Mouse (Mus musculus): Measurements from ENCODE around the gene Adam30. TPM values are rescaled to one million over a fixed set of nuclear protein-coding genes. Genes with fewer than 3 reads are reported as not detected.

Adam30 gene
- total RNA-seq, 1 experiment, result 0.18 TPM

DNA sequence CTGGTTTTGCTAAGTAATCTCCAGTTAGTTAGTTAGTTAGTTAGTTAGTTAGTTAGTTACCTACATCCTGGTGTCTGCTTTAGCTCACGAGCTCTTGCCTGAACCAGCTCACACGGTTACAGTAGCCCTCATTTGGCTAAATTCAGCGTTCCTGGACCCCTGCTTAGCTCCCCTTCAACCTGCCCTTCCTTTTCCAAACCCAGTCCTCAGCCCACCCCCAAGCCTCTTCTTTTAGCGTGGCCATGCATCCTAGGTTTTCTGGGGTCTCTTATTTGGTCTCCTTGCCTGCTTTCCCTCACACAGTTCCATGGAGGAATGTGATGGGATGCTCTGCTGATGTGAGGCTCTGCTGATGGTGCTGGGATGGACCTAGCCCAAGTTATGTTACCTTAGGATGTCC lies 1.8 kb upstream of the Adam30 start:
- Histone ChIP-seq H3K9me3 (ENCODE audit: control insufficient read depth, insufficient read depth, low read depth, low read length) (no peaks in the 10 kb centered on the region), H3K36me3 (ENCODE audit: control insufficient read depth, insufficient read depth, low read length, poor library complexity, severe bottlenecking) (no peaks in the 10 kb centered on the region), H3K4me3 (ENCODE audit: insufficient read depth in 1 of 2, low read depth in 1 of 2, low read length in 2 of 2, poor library complexity in 1 of 2, severe bottlenecking in 1 of 2) (no peak overlapping the region), H3K9ac (ENCODE audit: insufficient read depth, low read depth, low read length, poor library complexity, severe bottlenecking) (no peak overlapping the region), H3K27ac (ENCODE audit: insufficient read depth, low read depth, low read length, poor library complexity, severe bottlenecking) (no peak overlapping the region), H3K4me1 (ENCODE audit: control insufficient read depth in 2 of 2, insufficient read depth in 2 of 2, low read length in 2 of 2, poor library complexity in 1 of 2) (no peaks in the 10 kb centered on the region)
- in situ Hi-C loops (cut with MboI; ENCODE audit: low sequenced_read_pairs in 2 of 2, unreplicated experiment in 2 of 2), result no loop called here
- DNase-seq (ENCODE audit: low read depth, low spot score), result no peak
- no peak for TF ChIP-seq CHD2 (IDR thresholded peaks at IDR 0.05; ENCODE audit: low read depth, low read length)

DNA sequence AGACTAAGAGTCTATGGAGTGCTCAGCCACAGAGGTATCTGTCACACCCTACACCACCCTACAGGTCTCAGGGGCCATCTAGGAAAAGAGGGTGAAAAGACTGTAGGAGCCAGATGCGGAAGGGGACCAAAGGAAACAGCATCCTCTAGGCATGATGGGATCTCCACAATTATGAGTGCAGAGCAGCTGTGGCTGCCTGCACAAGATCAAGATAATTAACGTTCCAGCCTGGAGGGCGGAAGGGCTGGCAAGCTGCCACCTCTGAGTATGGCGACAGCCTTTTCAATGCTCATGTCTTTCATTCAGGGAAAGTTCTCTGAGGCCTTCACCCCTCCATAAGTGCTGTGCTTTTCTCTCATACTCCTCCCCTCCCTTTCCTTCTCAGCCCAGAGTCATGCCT lies 1.1 kb upstream of the Adam30 start:
- H3K9me3 ChIP-seq (ENCODE audit: control insufficient read depth, insufficient read depth, low read depth, low read length), result no peaks in the 10 kb centered on the region
- H3K36me3 ChIP-seq (ENCODE audit: control insufficient read depth, insufficient read depth, low read length, poor library complexity, severe bottlenecking), result no peaks in the 10 kb centered on the region
- no peak overlapping the region for H3K4me3 ChIP-seq (ENCODE audit: insufficient read depth in 1 of 2, low read depth in 1 of 2, low read length in 2 of 2, poor library complexity in 1 of 2, severe bottlenecking in 1 of 2)
- TF ChIP-seq CHD2 (IDR thresholded peaks at IDR 0.05; ENCODE audit: low read depth, low read length) (no peak), HCFC1 (IDR thresholded peaks at IDR 0.05; ENCODE audit: borderline replicate concordance, insufficient read depth, low read length) (no peak)
- DNase-seq (ENCODE audit: low read depth, low spot score), result no peak
- in situ Hi-C loops (cut with MboI; ENCODE audit: low sequenced_read_pairs in 2 of 2, unreplicated experiment in 2 of 2), result no loop called here
- H3K9ac ChIP-seq (ENCODE audit: insufficient read depth, low read depth, low read length, poor library complexity, severe bottlenecking), result no peak overlapping the region
- no peak overlapping the region for H3K27ac ChIP-seq (ENCODE audit: insufficient read depth, low read depth, low read length, poor library complexity, severe bottlenecking)
- H3K4me1 ChIP-seq (ENCODE audit: control insufficient read depth in 2 of 2, insufficient read depth in 2 of 2, low read length in 2 of 2, poor library complexity in 1 of 2), result no peaks in the 10 kb centered on the region

DNA sequence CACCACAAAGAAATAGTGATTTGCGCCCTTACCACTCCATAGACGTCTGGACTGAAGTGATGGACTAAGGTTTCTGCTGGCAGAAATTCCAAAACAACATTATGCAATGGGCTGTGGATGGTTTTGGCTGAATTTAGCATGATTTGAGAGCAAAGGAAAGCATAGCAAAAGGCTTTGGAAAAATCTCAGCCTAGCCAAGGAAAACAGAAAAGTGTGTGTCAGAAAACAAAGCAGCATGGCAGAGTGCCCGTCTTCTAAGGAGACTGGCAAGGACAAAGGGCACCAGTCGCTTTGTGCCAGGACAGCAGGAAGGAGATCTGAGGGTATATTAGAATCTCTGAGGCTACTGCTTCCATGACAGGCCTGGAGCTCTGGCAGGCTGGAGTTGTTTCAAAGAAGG lies 17.9 kb downstream of the Adam30 start:
- Histone ChIP-seq H3K27ac (ENCODE audit: insufficient read depth, low read depth, low read length, poor library complexity, severe bottlenecking) (no peak overlapping the region), H3K9me3 (ENCODE audit: control insufficient read depth, insufficient read depth, low read depth, low read length) (no peaks in the 10 kb centered on the region), H3K9ac (ENCODE audit: insufficient read depth, low read depth, low read length, poor library complexity, severe bottlenecking) (no peak overlapping the region), H3K36me3 (ENCODE audit: control insufficient read depth, insufficient read depth, low read length, poor library complexity, severe bottlenecking) (no peaks in the 10 kb centered on the region), H3K4me1 (ENCODE audit: control insufficient read depth in 2 of 2, insufficient read depth in 2 of 2, low read length in 2 of 2, poor library complexity in 1 of 2) (no peaks in the 10 kb centered on the region), H3K4me3 (ENCODE audit: insufficient read depth in 1 of 2, low read depth in 1 of 2, low read length in 2 of 2, poor library complexity in 1 of 2, severe bottlenecking in 1 of 2) (no peak overlapping the region)
- in situ Hi-C loops (cut with MboI; ENCODE audit: low sequenced_read_pairs in 2 of 2, unreplicated experiment in 2 of 2), result loop anchor here in 1 of 2 experiments (10.0 kb wide), 1 partner anchor 136 kb away; no protein-coding TSS in a partner anchor
- no peak for DNase-seq (ENCODE audit: low read depth, low spot score)
- TF ChIP-seq HCFC1 (IDR thresholded peaks at IDR 0.05; ENCODE audit: borderline replicate concordance, insufficient read depth, low read length), result no peak
- no peak for TF ChIP-seq ZC3H11A (IDR thresholded peaks at IDR 0.05; ENCODE audit: borderline replicate concordance, low read depth, low read length)
- no peak for TF ChIP-seq ZNF384 (IDR thresholded peaks at IDR 0.05; ENCODE audit: low read depth, low read length)
- TF ChIP-seq MAFK (IDR thresholded peaks at IDR 0.05; ENCODE audit: insufficient read depth, low read depth, low read length), result no peak

DNA sequence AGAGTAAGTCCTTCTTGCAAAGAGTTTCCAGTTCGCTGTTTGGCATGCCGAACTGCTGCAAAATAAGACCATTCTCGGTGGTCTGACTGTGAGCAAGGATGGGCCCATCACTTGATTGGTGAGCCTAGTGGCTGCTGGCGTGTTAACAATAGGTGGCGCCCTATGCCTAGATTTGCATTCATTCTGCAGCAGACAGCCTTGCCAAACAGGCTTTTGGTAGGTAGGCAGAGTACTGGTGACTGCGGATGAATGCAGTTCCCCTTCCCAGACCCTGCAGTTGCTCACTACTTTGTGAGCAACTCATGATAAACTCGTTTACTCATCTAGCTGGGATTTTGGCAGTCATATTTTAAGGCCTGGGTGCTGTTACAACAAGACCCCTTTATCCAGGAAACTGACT lies 20.4 kb downstream of the Adam30 start:
- Histone ChIP-seq H3K27ac (ENCODE audit: insufficient read depth, low read depth, low read length, poor library complexity, severe bottlenecking) (no peak overlapping the region), H3K4me3 (ENCODE audit: insufficient read depth in 1 of 2, low read depth in 1 of 2, low read length in 2 of 2, poor library complexity in 1 of 2, severe bottlenecking in 1 of 2) (no peak overlapping the region), H3K9ac (ENCODE audit: insufficient read depth, low read depth, low read length, poor library complexity, severe bottlenecking) (no peak overlapping the region), H3K4me1 (ENCODE audit: control insufficient read depth in 2 of 2, insufficient read depth in 2 of 2, low read length in 2 of 2, poor library complexity in 1 of 2) (no peaks in the 10 kb centered on the region), H3K9me3 (ENCODE audit: control insufficient read depth, insufficient read depth, low read depth, low read length) (no peaks in the 10 kb centered on the region), H3K36me3 (ENCODE audit: control insufficient read depth, insufficient read depth, low read length, poor library complexity, severe bottlenecking) (no peaks in the 10 kb centered on the region)
- in situ Hi-C loops (cut with MboI; ENCODE audit: low sequenced_read_pairs in 2 of 2, unreplicated experiment in 2 of 2), result no loop called here
- peak; percentile 40 for DNase-seq (ENCODE audit: low read depth, low spot score)
- no peak for TF ChIP-seq ZNF384 (IDR thresholded peaks at IDR 0.05; ENCODE audit: low read depth, low read length)
- peak; percentile 88; the same call in 1 of the 2 replicates for TF ChIP-seq ZC3H11A (IDR thresholded peaks at IDR 0.05; ENCODE audit: borderline replicate concordance, low read depth, low read length)

DNA sequence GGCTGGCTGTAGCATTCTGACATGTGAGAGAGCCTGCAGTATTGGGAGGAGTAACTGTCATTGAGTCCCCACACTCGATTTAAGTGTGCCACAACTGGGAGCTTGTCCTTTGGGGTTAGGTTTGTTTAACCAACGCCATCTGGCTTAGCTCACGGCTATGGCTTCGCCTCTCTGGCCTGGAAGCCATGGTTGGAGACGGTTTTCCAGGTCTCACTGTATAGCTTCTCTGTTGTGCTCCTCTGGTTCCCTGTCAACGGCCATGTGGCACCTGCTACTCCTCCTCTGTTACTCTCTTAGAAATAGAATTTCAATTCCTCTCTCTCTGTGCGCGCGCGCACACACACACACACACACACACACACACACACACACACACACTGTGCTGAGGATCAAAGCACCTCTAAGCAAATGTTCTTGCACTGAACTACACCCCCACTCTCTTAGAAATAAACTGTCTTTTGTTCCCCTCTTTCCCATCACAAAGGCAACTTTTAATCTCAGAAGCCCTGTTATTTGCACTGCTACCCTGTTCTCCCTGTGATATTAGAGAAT lies 24.8 kb downstream of the Adam30 start:
- in situ Hi-C loops (cut with MboI; ENCODE audit: low sequenced_read_pairs in 2 of 2, unreplicated experiment in 2 of 2), result no loop called here

More for the DNA sequence above, 24.8 kb downstream of the Adam30 start:
- Histone ChIP-seq H3K27ac (ENCODE audit: insufficient read depth, low read depth, low read length, poor library complexity, severe bottlenecking) (no peak overlapping the region), H3K4me1 (ENCODE audit: control insufficient read depth in 2 of 2, insufficient read depth in 2 of 2, low read length in 2 of 2, poor library complexity in 1 of 2) (no peaks in the 10 kb centered on the region), H3K36me3 (ENCODE audit: control insufficient read depth, insufficient read depth, low read length, poor library complexity, severe bottlenecking) (no peaks in the 10 kb centered on the region), H3K4me3 (ENCODE audit: insufficient read depth in 1 of 2, low read depth in 1 of 2, low read length in 2 of 2, poor library complexity in 1 of 2, severe bottlenecking in 1 of 2) (no peak overlapping the region), H3K9me3 (ENCODE audit: control insufficient read depth, insufficient read depth, low read depth, low read length) (no peaks in the 10 kb centered on the region), H3K9ac (ENCODE audit: insufficient read depth, low read depth, low read length, poor library complexity, severe bottlenecking) (no peak overlapping the region)
- no peak for TF ChIP-seq MAFK (IDR thresholded peaks at IDR 0.05; ENCODE audit: insufficient read depth, low read depth, low read length)
- TF ChIP-seq ZC3H11A (IDR thresholded peaks at IDR 0.05; ENCODE audit: borderline replicate concordance, low read depth, low read length), result no peak
- TF ChIP-seq ZNF384 (IDR thresholded peaks at IDR 0.05; ENCODE audit: low read depth, low read length), result no peak
- TF ChIP-seq HCFC1 (IDR thresholded peaks at IDR 0.05; ENCODE audit: borderline replicate concordance, insufficient read depth, low read length), result no peak
- TF ChIP-seq CHD2 (IDR thresholded peaks at IDR 0.05; ENCODE audit: low read depth, low read length), result no peak
- DNase-seq (ENCODE audit: low read depth, low spot score), result no peak

Data from ES-E14 (cell line).